In genomic region chr1:162207708-162208043, GRCm38 (mm10) we compare ENCODE assay signal across 10 mouse cellular contexts.
DNase-seq lines count a peak whose midpoint lies in the region; ATAC-seq lines count a peak whose summit lies in the region.
"Had no signal": no experiment of that assay in that cellular context is flagged by ENCODE, and none has a peak within 500 bp of the region (broad histone marks: within the 10 kb centered on the region; RNA-seq: fewer than 3 reads in every experiment).

No protein-coding gene starts in this region.

- peak overlapping the region; percentile 9; the same call in 1 of the 2 replicates for H3K4me3 ChIP-seq in heart, embryonic 13.5 days
- peak overlapping the region; percentile 16 for H3K4me3 ChIP-seq in lung, embryonic 15.5 days
- H3K4me3 ChIP-seq in intestine, embryonic 16.5 days (ENCODE audit: low read length) = no peak overlapping the region
- no peak overlapping the region; the same call in 1 of the 2 replicates for H3K4me3 ChIP-seq in stomach, embryonic 15.5 days (replicated peaks)
- H3K4me3 ChIP-seq: midbrain, embryonic 13.5 days had no signal

- 45% methylated on average over 7 of the region's 7 CpGs for WGBS in heart, embryonic 13.5 days
- WGBS in lung, embryonic 15.5 days = 27% methylated on average over 7 of the region's 7 CpGs
- 31% methylated on average over 7 of the region's 7 CpGs for WGBS in intestine, embryonic 16.5 days
- WGBS in stomach, embryonic 15.5 days = 31% methylated on average over 7 of the region's 7 CpGs

- ATAC-seq in heart, embryonic 13.5 days (ENCODE audit: extremely low read depth, insufficient number of reproducible peaks, low FRiP score, low TSS enrichment) = no peak
- ATAC-seq in lung, embryonic 15.5 days (ENCODE audit: borderline replicate concordance, extremely low read depth, low FRiP score, low TSS enrichment) = no peak; the same call in 1 of the 2 replicates
- ATAC-seq in intestine, embryonic 16.5 days = no peak
- no peak for ATAC-seq in stomach, embryonic 15.5 days (ENCODE audit: insufficient read depth, low FRiP score, low read depth)
- ATAC-seq: midbrain, embryonic 13.5 days had no signal

- H3K4me2 ChIP-seq in heart, embryonic 13.5 days = peak overlapping the region; percentile 52
- peak overlapping the region; percentile 36 for H3K4me2 ChIP-seq in lung, embryonic 15.5 days
- H3K4me2 ChIP-seq in intestine, embryonic 16.5 days (ENCODE audit: low read depth, low read length) = peak overlapping the region; percentile 44
- H3K4me2 ChIP-seq in stomach, embryonic 15.5 days = peak overlapping the region; percentile 30
- H3K4me2 ChIP-seq: midbrain, embryonic 13.5 days had no signal

- peaks cover 43% of the 10 kb centered on the region for H3K4me1 ChIP-seq in heart, embryonic 13.5 days
- peaks cover 30% of the 10 kb centered on the region for H3K4me1 ChIP-seq in lung, embryonic 15.5 days
- H3K4me1 ChIP-seq in intestine, embryonic 16.5 days (ENCODE audit: control insufficient read depth, insufficient read depth, low read length) = peaks cover 6% of the 10 kb centered on the region
- H3K4me1 ChIP-seq in stomach, embryonic 15.5 days = peaks cover 7% of the 10 kb centered on the region

- no peaks in the 10 kb centered on the region for H3K9me3 ChIP-seq in heart, embryonic 13.5 days
- no peaks in the 10 kb centered on the region for H3K9me3 ChIP-seq in lung, embryonic 15.5 days
- H3K9me3 ChIP-seq in intestine, embryonic 16.5 days (ENCODE audit: control insufficient read depth, low read length) = no peaks in the 10 kb centered on the region
- no peaks in the 10 kb centered on the region for H3K9me3 ChIP-seq in stomach, embryonic 15.5 days
- H3K9me3 ChIP-seq: midbrain, embryonic 13.5 days had no signal

- DNase-seq in heart, adult 18-20 months = no peak
- DNase-seq in lung, postnatal 14 days = no peak
- DNase-seq in kidney, postnatal 14 days = no peak
- no peak for DNase-seq in cerebellum, postnatal 10 days
- DNase-seq: cerebellum, adult 11 months had no signal

- H3K36me3 ChIP-seq in heart, embryonic 13.5 days = no peaks in the 10 kb centered on the region
- H3K36me3 ChIP-seq in lung, embryonic 15.5 days = no peaks in the 10 kb centered on the region
- H3K36me3 ChIP-seq in intestine, embryonic 16.5 days (ENCODE audit: control insufficient read depth, insufficient read depth, low read length) = no peaks in the 10 kb centered on the region
- no peaks in the 10 kb centered on the region for H3K36me3 ChIP-seq in stomach, embryonic 15.5 days
- H3K36me3 ChIP-seq: midbrain, embryonic 13.5 days had no signal

- H3K27ac ChIP-seq in heart, embryonic 13.5 days (replicated peaks) = peak overlapping the region; percentile 69
- H3K27ac ChIP-seq in lung, embryonic 15.5 days = peak overlapping the region; percentile 77
- H3K27ac ChIP-seq in intestine, embryonic 16.5 days (ENCODE audit: low read length) = peak overlapping the region; percentile 77
- H3K27ac ChIP-seq in stomach, embryonic 15.5 days = peak overlapping the region; percentile 86
- H3K27ac ChIP-seq: midbrain, embryonic 13.5 days had no signal

- 0 out of 2 replicates have a peak overlapping the region, but pooled peaks have one; percentile 16 for H3K9ac ChIP-seq in heart, embryonic 13.5 days
- H3K9ac ChIP-seq in lung, embryonic 15.5 days = no peak overlapping the region
- 0 out of 2 replicates have a peak overlapping the region, but pooled peaks have one; percentile 14 for H3K9ac ChIP-seq in intestine, embryonic 16.5 days (ENCODE audit: low read depth, low read length)
- no peak overlapping the region for H3K9ac ChIP-seq in stomach, embryonic 15.5 days
- H3K9ac ChIP-seq: midbrain, embryonic 13.5 days had no signal

- no peaks in the 10 kb centered on the region for H3K27me3 ChIP-seq in heart, embryonic 13.5 days (replicated peaks)
- no peaks in the 10 kb centered on the region for H3K27me3 ChIP-seq in lung, embryonic 15.5 days
- no peaks in the 10 kb centered on the region for H3K27me3 ChIP-seq in intestine, embryonic 16.5 days (replicated peaks; ENCODE audit: control insufficient read depth, insufficient read depth, low read length)
- no peaks in the 10 kb centered on the region for H3K27me3 ChIP-seq in stomach, embryonic 15.5 days (replicated peaks)

Comparison
In these comparisons a context has a peak if more than half of its experiments do, and no peak if none do; other contexts are left out.
1. H3K4me3 ChIP-seq: peak in heart, embryonic 13.5 days (single experiment) and lung, embryonic 15.5 days (single experiment); none in intestine, embryonic 16.5 days (single experiment) and stomach, embryonic 15.5 days (single experiment).
2. H3K9ac ChIP-seq: peak in heart, embryonic 13.5 days (single experiment) and intestine, embryonic 16.5 days (single experiment); none in lung, embryonic 15.5 days (single experiment) and stomach, embryonic 15.5 days (single experiment).
3. Peak in every context shown above with its lines, with median percentiles within 50 percentile points of each other: H3K27ac ChIP-seq and H3K4me2 ChIP-seq.